Mouse (Mus musculus): ENCODE data around the gene Gm6676. TPM values are rescaled to one million over a fixed set of nuclear protein-coding genes. Genes with fewer than 3 reads are reported as not detected.
"Not testable (repeated sequence)": the region's sequence is repeated elsewhere in the genome, so short reads cannot be mapped to it uniquely, and the experiment has no call there.

Gm6676 gene
- not detected in 2 replicates for polyA plus RNA-seq (2012; ENCODE audit: insufficient read depth, insufficient read length, missing spikeins)

DNA sequence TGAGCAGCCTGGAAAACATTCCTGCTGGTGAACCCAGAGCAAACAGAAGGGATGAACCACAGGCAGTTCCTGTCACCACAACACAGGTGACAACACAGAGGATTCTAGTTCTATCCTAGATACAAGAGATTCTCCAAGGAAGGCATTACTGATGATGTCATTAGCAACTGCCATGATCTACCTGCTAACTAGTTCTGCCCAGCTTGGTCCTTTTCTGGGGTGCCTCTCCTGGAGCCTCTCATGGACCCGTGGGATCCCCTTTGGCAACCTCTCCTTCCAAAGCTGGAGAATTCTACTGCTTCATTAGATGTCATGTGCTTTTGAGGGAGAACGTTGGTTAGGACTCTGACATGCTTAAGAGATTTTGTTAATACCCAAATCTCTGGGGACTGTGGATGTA, at the start of gene Gm6676:
Gene Gm6676 (minus strand): TSS at position 101 of the 400 bp plus-strand sequence.
- not testable (repeated sequence) for H3K4me3 ChIP-seq (ENCODE audit: insufficient read depth, low read length); H3K27ac ChIP-seq (ENCODE audit: insufficient read depth, low read depth, low read length); H3K4me1 ChIP-seq (ENCODE audit: control insufficient read depth, insufficient read depth, low read length)

DNA sequence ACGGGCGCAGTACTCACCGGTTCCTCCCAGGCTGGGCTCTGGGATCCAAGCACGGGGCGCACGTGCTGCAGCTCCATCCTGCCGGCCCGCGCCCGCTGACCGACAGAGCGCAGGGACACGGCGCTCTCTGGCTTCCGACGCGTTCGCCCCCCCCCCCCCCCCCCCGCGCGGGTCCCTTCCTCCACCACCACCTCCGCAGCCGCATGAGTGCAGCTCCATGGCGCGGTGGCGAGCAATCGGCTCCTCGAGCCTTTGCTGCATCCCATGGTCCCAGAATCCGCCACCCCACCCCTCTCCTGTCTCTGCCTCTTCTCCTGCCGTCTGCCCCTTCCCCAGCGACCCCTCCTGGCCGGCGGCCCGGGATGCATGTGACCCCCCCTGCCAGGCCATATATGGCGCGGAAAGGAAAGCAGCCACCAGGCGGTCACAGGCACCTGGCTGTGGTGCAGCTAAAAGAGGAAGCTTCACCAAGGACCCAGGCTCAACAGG, 49.3 kb upstream of the Gm6676 start, which contains the start of gene Gm3512:
Gene Gm3512 (minus strand): TSS at position 51 of the 489 bp plus-strand sequence.
- H3K4me1 ChIP-seq (ENCODE audit: control insufficient read depth, insufficient read depth, low read length); H3K27ac ChIP-seq (ENCODE audit: insufficient read depth, low read depth, low read length); H3K4me3 ChIP-seq (ENCODE audit: insufficient read depth, low read length): not testable (repeated sequence)

DNA sequence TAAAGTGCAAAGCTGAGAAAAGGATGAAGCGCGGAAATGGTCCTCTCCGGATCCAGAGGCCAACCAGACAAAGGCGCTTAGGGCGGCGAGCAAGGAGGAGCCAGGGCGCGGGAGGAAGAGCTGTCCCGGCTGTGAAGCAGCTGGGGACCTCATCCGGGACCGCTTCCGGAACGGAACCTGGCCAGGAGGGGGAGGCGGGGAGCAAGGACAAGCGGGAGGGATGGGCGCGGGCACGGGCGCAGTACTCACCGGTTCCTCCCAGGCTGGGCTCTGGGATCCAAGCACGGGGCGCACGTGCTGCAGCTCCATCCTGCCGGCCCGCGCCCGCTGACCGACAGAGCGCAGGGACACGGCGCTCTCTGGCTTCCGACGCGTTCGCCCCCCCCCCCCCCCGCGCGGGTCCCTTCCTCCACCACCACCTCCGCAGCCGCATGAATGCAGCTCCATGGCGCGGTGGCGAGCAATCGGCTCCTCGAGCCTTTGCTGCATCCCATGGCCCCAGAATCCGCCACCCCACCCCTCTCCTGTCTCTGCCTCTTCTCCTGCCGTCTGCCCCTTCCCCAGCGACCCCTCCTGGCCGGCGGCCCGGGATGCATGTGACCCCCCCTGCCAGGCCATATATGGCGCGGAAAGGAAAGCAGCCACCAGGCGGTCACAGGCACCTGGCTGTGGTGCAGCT, 19.9 kb downstream of the Gm6676 start:
- not testable (repeated sequence) for H3K4me3 ChIP-seq (ENCODE audit: insufficient read depth, low read length); H3K27ac ChIP-seq (ENCODE audit: insufficient read depth, low read depth, low read length); H3K4me1 ChIP-seq (ENCODE audit: control insufficient read depth, insufficient read depth, low read length)

DNA sequence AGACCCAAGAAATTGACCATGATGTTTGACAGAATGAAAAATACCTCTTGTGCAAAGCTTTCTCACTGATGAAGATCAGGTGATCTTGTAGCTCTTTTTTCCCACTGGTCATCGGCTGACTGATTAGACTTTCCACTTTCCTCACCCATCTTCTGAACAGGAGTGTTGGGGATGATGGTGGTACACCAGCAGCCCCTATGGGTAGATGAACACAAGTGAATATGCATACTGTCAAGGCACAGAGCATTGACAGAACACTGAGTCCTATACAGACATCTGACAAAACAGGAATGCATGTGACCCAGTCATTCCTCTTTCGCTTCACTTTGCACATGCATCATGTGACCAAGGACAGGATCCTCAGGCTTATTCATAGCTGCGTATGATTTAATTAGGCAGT, 24.7 kb downstream of the Gm6676 start, which contains the start of gene Gm3696:
Gene Gm3696 (minus strand): TSS at position 101 of the 400 bp plus-strand sequence.
- H3K4me1 ChIP-seq (ENCODE audit: control insufficient read depth, insufficient read depth, low read length); H3K4me3 ChIP-seq (ENCODE audit: insufficient read depth, low read length): not testable (repeated sequence)

More for the DNA sequence above, 24.7 kb downstream of the Gm6676 start, which contains the start of gene Gm3696:
- not testable (repeated sequence) for H3K27ac ChIP-seq (ENCODE audit: insufficient read depth, low read depth, low read length)

Other genes with a start within 250 kb of the Gm6676 start
- gene Gm3667, start 235.4 kb downstream of the Gm6676 start, polyA plus RNA-seq (2012; ENCODE audit: insufficient read depth, insufficient read length, missing spikeins): not detected in 2 replicates
- not detected in 2 replicates for gene Gm6356, start 151.6 kb downstream of the Gm6676 start, polyA plus RNA-seq (2012; ENCODE audit: insufficient read depth, insufficient read length, missing spikeins)
- not detected in 2 replicates for gene Gm10406, start 98.0 kb downstream of the Gm6676 start, polyA plus RNA-seq (2012; ENCODE audit: insufficient read depth, insufficient read length, missing spikeins)
- not detected in 2 replicates for gene Gm3685, start 80.4 kb downstream of the Gm6676 start, polyA plus RNA-seq (2012; ENCODE audit: insufficient read depth, insufficient read length, missing spikeins)
- not detected in 2 replicates for gene Gm3696, start 24.8 kb downstream of the Gm6676 start, polyA plus RNA-seq (2012; ENCODE audit: insufficient read depth, insufficient read length, missing spikeins)
- gene Gm3512, start 49.1 kb upstream of the Gm6676 start, polyA plus RNA-seq (2012; ENCODE audit: insufficient read depth, insufficient read length, missing spikeins): not detected in 2 replicates
- gene Gm16434, start 69.1 kb upstream of the Gm6676 start, polyA plus RNA-seq (2012; ENCODE audit: insufficient read depth, insufficient read length, missing spikeins): not detected in 2 replicates
- not detected in 2 replicates for gene Gm3727, start 139.3 kb upstream of the Gm6676 start, polyA plus RNA-seq (2012; ENCODE audit: insufficient read depth, insufficient read length, missing spikeins)
- not detected in 2 replicates for gene Gm3739, start 189.6 kb upstream of the Gm6676 start, polyA plus RNA-seq (2012; ENCODE audit: insufficient read depth, insufficient read length, missing spikeins)
- gene Gm5797, start 207.0 kb upstream of the Gm6676 start, polyA plus RNA-seq (2012; ENCODE audit: insufficient read depth, insufficient read length, missing spikeins): not detected in 2 replicates
- not detected in 2 replicates for gene Gm8374, start 239.7 kb upstream of the Gm6676 start, polyA plus RNA-seq (2012; ENCODE audit: insufficient read depth, insufficient read length, missing spikeins)

Measured in bone marrow macrophage, adult 2 months (primary cell).